Mouse (Mus musculus) gastrocnemius, postnatal 10 days (tissue): ENCODE results near the gene Prss38. TPM values are rescaled to one million over a fixed set of nuclear protein-coding genes. Genes with fewer than 3 reads are reported as not detected.
"Not testable (repeated sequence)": the region's sequence is repeated elsewhere in the genome, so short reads cannot be mapped to it uniquely, and the experiment has no call there.

Experiments
- DNase-seq: peaks from one replicate; pipeline ENCODE4 v3.0.0; 2021; ENCODE audit warnings: mixed read lengths
- total RNA-seq, 2 experiments: library from RNA; stranded (reverse); gene quantifications; 2 replicates each; pipeline ENCODE4 v1.2.3; 2021

Gene Prss38
- total RNA-seq, 2 experiments from 2014 or later: not detected

DNA sequence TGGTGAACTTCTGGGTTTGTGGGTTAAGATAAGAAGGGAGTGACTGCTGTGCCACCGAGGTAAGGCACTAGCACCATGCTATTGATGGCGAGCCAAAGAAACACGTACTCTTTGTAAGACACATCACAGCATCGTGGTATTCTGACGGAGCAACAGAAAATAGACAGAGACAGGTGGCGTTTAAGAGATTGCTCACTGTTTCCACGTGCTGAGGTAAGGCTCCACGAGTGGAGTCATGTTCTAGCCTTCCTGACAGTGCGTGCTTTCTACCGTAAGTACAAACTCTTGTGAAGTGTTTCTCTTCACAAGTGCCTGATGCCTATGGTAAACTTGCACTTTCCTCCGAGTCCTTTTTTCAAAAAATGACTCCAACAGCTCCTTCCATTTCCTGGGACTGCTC is 5.6 kb downstream of the Prss38 start:
- DNase-seq: no peak

DNA sequence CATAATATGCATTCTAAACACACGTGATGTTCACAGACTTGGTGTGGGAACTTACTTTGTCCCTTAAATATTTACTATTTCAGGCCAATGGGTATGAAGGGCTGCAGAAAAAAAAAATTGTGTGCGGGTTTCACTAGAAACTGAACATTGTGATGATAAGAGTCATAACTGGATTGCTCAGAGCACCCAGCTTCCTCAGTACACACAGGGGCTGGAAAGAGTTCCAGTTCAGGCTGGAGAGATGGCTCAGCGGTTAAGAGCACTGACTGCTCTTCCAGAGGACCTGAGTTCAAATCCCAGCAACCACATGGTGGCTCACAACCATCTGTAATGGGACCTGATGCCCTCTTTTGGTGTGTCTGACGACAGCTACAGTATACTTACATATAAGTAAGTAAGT is 7.5 kb downstream of the Prss38 start:
- DNase-seq: not testable (repeated sequence)

- DNase-seq: no peak
Measured at GRCm38 (mm10) chr11:59366633-59367032, 8.8 kb downstream of the Prss38 start.

GRCm38 (mm10) chr11:59366031-59366430 is 9.4 kb downstream of the Prss38 start:
- no peak for DNase-seq

- peak; percentile 36 for DNase-seq
Measured at GRCm38 (mm10) chr11:59364417-59364816, 11.0 kb downstream of the Prss38 start.

- DNase-seq: no peak
Measured at GRCm38 (mm10) chr11:59364007-59364406, 11.4 kb downstream of the Prss38 start.

DNA sequence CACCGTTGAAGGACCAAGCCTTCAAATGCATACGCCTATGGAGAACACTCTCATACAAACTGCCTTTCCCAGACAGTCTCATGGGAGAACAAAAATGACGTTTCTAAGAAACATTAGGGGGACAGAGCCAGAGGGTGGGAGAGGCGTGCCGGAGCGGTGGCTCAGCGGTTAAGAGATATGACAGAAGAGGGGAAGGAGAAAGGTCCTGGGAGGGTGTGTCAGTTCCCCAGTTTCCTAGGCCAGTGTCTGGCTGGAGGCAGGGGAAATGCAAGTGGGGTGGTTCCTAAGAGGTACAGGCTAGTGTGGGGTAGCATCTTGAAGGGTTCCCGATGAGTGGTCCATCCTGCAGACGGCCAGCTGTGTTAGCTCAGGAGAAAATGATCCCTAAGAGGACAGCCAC is 14.2 kb downstream of the Prss38 start:
- DNase-seq: no peak

DNA sequence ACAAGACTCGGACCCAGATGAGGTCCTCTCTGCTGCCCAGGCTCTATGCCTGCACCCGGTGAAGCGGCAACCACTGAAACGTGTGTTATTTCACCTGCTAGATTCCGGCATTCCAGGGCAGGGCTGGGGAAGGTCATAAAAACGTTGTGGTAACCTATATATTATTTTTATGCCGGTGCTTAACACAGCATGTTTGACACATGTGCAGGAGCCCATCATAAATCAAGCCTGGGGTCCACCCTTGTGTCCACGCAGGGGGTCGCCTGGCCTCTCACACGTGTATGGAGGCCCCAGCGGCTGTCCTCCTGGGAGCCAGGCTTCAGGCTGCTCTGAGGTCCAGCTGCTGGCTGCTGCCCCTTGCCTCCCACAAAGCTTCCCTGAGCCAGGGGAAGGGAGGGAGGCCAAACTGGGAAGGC is 18.6 kb downstream of the Prss38 start:
- DNase-seq: peak; percentile 42

DNA sequence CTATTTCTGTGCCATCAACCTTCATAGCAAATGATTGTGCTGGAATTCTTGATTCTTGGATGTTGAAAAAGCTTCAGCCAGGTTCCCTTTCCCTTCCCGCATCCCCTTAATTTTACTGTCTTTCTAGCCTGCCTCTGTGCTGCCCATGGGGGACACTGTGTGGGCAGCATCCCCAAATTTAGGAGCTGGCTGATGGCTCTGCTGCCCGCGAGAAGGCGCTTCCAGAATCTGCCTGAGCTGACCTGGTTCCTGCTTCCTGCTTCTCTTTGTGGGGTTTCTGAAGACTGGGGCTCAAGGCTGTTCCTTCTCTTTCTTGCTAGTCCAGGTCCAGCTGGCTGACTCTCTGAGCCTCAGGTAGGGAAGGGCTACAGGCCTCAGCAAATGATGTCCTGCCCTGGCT is 20.7 kb downstream of the Prss38 start:
- no peak for DNase-seq

- no peak for DNase-seq
Measured at GRCm38 (mm10) chr11:59350326-59350725, 25.1 kb downstream of the Prss38 start.

GRCm38 (mm10) chr11:59346166-59346910 is 29.1 kb downstream of the Prss38 start:
- DNase-seq: peak; percentile 61

GRCm38 (mm10) chr11:59342956-59343355 is 32.5 kb downstream of the Prss38 start:
- DNase-seq: no peak

DNA sequence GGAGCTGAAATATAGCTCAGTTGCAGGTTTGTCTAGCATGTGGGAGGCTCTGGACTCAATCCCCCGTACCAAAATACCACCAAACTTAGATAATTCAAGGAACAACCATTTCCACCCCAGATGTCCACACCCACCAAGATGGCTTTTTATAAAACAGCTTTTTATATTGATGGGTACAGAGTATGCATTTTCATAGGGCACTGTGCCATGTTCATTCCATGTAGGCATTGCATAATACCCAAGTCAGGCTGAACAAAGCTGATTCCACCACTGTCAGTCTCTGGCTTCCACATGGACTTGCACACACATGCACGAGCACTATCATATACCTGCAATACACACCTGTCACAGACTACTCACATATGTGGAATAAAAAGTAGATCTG is 36.7 kb downstream of the Prss38 start:
- DNase-seq: no peak

DNA sequence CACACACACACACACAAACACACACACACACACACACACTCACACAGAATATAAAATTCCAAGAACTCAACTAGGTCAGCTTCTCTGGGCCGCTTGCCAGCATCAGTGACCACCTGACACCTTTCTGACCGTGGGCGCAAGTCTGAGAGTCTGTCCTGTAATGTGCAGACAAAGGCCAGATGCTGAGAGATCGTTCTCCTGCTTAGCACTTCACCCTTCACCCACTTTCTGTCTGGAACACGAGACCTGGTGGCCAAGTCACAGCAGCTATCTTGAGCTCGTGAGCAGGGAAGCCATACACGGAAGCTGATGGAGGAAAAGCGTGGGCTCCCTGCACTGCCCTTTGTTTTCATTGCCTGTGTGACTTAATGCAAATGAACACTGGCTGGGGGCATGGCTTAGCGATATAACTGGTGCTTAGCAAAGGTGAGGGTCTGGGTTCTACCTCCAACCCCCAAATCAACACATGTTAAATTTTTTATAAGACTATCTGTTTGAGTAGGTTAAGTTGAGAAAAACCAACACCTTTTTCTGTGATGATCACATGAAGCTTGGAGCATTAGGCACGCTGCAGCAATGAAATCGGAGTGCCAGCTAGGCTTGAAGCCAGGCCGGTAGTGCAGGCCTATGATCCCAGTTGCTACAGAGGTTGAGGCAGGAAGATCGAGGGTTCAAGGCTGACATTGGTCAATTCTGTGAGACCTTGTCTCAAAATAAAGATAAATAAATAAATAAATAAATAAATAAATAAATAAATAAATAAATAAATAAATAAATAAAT is 37.3 kb downstream of the Prss38 start:
- DNase-seq: no peak

DNA sequence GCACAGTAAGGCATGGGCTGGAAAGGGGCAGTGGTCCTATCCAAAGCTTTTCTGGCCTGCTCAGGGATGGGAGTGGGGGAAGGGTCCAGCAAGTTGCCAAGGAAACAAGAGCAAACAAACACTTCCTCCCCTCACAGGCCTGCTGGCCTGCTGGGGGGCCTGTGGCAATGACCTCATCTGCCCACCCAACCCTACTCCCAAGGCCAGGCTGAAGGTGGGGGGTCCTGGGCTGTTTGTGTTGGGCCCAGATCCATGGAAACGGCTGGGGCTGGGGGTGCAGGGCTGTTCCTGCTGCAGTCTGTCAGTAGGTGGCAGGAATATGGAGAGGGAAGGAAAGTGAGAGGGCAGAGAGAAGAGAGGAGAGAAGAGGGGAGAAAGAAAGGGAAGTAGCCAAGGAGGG is 39.1 kb downstream of the Prss38 start:
- no peak for DNase-seq

DNA sequence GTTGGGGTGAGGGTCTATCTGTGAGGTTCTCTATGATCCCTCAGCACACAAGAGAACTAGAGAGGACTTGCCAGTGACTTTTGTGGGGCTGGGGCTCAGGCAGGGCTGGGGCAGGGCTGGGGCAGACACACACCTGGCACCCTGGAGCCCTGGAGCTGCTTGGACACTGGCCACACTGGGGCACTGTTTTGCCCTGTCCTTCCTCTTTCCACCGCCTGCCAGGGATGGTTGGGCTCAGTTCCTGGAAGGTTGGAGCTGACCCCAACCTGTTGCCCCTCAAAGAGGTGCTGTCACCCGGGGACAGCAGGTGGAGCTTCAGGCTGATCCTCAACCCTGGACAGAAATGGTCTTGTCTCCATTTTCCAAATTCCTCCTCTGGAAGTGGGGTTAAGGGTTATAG is 39.5 kb downstream of the Prss38 start:
- no peak for DNase-seq

GRCm38 (mm10) chr11:59335150-59335549 is 40.3 kb downstream of the Prss38 start:
- DNase-seq: peak; percentile 49

DNA sequence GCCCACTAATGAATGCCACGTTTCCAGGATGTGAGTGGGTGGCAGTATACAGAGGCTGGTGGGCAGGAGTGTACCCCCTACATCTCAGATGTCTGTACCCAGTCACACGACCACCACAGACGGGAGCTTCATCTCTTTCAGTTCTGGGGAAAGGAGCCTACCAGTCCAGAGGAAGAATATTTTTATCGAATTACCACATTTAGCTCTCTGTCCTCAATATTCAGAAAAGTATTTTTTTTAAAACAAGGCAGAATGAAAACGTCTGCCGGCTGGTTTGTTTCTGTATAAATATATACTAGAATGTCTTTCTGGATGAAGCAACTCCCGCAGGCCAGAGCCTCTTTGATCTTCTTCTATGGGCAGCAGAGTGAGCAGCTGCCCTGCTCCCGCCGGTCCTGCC is 42.5 kb downstream of the Prss38 start:
- no peak for DNase-seq

- DNase-seq: no peak
Measured at GRCm38 (mm10) chr11:59331167-59331869, 44.1 kb downstream of the Prss38 start.

- DNase-seq: peak; percentile 89
Measured at GRCm38 (mm10) chr11:59330560-59330959, 44.9 kb downstream of the Prss38 start.

- no peak for DNase-seq
Measured at GRCm38 (mm10) chr11:59329616-59330015, 45.8 kb downstream of the Prss38 start.

DNA sequence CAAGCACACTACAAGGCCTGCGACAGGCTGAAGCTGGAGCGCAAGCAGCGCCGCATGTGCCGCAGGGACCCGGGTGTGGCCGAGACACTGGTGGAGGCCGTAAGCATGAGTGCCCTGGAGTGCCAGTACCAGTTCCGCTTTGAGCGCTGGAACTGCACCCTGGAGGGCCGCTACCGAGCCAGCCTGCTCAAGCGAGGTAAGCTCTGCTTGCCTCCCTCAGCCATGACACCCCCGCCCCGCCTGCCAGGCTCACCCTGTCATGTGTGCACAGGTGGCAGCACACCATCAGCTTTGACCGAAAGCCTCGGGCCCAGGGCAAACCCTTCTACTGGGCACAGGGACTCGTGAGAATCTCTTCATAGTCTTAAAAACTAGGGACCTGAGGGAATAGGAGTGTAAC is 47.8 kb downstream of the Prss38 start:
- no peak for DNase-seq

GRCm38 (mm10) chr11:59324777-59325176 is 50.7 kb downstream of the Prss38 start:
- no peak for DNase-seq
